Mouse (Mus musculus): ENCODE data around the gene Fnbp4.

Gene Fnbp4

DNA sequence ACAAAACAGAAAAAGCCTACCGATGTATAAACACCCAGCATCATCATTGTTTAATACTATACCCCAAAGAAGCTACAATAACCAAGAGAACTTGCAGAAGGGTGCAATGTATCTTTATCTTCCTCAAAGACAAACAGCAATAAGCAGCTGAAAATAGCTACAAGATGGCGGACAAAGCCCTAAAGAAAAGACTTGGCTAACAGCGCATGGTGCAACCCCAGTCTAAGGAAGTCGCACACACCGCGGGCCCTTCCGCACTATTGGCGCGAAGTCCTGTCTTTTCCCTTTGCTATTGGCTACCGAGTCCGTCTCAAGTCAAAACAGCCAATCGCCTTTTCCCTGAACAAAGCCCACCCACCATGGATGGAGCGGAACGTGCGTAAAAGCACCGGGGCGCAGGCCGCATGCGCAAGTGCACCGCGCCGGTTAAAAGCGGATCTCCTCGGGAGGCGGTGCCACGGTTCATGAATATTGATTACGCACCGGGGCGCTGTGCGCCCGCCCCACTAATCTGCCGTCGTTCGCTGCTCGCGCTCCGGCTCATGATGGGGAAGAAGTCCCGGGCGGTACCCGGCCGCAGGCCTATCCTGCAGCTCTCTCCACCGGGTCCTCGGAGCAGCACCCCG lies at the start of gene Fnbp4:
TSS of gene Fnbp4 (plus strand) at position 318 of the 626 bp plus-strand sequence.
- peak; percentile 98 for DNase-seq

GRCm38 (mm10) chr2:90700943-90701342 lies 44.2 kb upstream of the Fnbp4 start:
- no peak for DNase-seq

DNA sequence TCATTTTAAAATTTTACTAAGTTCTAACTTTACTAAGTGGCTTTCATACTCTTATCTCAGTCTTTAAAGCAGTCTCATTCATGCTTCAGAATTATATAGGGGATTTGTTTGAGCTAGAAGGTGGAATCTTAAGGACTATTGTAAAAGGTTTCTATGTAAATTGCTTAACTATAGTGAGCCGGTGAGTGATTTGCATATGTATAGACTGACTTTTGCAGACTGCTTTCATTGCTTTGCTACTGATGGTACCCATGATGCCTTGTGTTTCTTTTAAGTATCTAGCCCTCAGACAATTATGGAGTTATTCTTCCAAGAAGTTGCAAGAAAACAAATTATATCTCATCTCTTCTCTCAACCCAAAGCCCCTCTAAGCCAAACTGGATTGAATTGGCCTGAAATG lies 36.6 kb upstream of the Fnbp4 start:
- DNase-seq = no peak

- DNase-seq = peak; percentile 81
These were observed 29.5 kb upstream of the Fnbp4 start for GRCm38 (mm10) chr2:90715555-90716092.

- DNase-seq = no peak
These were observed 27.8 kb upstream of the Fnbp4 start for GRCm38 (mm10) chr2:90717366-90717765.

DNA sequence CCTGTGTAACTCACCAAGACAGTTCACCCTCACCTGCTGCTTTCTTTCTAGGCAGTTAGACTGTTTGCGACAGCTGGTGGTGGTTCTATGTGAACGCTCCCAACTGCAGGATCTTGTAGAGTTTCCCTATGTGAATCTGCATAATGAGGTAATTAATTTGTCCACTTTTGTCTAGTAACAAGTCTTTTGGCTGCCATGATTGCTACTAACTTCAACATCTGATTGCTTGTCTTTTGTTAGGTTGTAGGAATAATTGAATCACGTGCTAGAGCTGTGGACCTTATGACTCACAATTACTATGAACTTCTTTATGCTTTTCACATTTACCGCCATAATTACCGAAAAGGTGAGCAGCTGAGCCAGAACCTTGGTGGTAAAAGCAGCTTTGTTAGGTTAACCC lies 27.2 kb upstream of the Fnbp4 start:
- no peak for DNase-seq

- no peak for DNase-seq
These were observed 18.4 kb upstream of the Fnbp4 start for GRCm38 (mm10) chr2:90726818-90727217.

DNA sequence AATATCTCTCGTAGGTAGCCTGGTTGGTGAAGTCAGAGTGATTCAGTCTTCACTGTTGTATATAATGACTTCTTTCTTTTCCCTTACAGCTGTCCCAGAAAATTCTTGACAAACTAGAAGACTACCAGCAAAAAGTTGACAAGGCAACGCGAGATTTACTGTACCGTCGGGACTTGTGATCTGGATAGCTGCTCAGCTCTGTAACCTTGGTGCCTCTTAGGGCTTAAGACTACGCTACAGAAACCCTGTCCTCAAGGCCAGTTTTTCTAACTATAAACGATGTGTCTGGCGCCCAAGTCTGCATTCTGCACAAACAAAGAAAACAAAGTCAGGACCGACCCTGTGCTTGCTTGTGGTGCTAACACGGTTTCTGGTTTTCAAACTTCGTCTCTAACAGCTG lies 9.8 kb upstream of the Fnbp4 start:
- no peak for DNase-seq

- DNase-seq = no peak
These were observed 6.4 kb upstream of the Fnbp4 start for GRCm38 (mm10) chr2:90738801-90739200.

- no peak for DNase-seq
These were observed 5.8 kb upstream of the Fnbp4 start for GRCm38 (mm10) chr2:90739327-90739726.

GRCm38 (mm10) chr2:90739921-90740320 lies 5.2 kb upstream of the Fnbp4 start:
- no peak for DNase-seq

GRCm38 (mm10) chr2:90744285-90745052 lies 701 bp upstream of the Fnbp4 start:
- DNase-seq = no peak

GRCm38 (mm10) chr2:90745740-90746537 lies 769 bp downstream of the Fnbp4 start:
- DNase-seq = no peak

- DNase-seq = no peak
These were observed 1.3 kb downstream of the Fnbp4 start for GRCm38 (mm10) chr2:90746538-90746865.

GRCm38 (mm10) chr2:90747131-90747530 lies 2.0 kb downstream of the Fnbp4 start:
- DNase-seq = no peak

- DNase-seq = no peak
These were observed 4.7 kb downstream of the Fnbp4 start for GRCm38 (mm10) chr2:90749676-90750459.

- no peak for DNase-seq
These were observed 8.4 kb downstream of the Fnbp4 start for GRCm38 (mm10) chr2:90753565-90753964.

GRCm38 (mm10) chr2:90754188-90754587 lies 9.0 kb downstream of the Fnbp4 start:
- no peak for DNase-seq

DNA sequence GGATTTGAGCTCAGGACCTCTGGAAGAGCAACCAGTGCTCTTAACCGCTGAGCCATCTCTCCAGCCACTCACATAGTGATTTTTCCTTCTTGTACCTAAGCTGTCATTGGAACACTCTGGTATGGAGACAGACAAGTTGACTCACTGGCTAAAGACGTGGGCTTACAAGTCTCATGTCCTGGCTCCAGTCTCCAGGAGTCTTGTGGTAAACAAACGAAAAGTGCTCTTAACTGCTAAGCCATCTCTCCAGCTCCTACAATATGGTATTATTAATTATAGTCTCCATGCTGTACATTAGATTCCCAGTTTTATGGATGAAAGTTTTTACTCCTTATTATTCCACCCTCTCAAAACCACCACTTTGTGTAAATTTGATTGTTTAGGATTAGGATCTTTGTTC lies 20.0 kb downstream of the Fnbp4 start:
- DNase-seq = no peak

GRCm38 (mm10) chr2:90781323-90781722 lies 36.2 kb downstream of the Fnbp4 start:
- DNase-seq = no peak

- DNase-seq = no peak
These were observed 36.8 kb downstream of the Fnbp4 start for GRCm38 (mm10) chr2:90781938-90782337.

GRCm38 (mm10) chr2:90782458-90782857 lies 37.3 kb downstream of the Fnbp4 start, which contains the start of gene Agbl2:
Gene Agbl2, plus strand, starts transcription at chr2:90782727.
- DNase-seq = peak; percentile 11

All from liver (tissue).